Mouse (Mus musculus) testis, adult 2 months (tissue): ENCODE measurements at regions not wholly inside any gene's neighbourhood (a gene's known extent, or its start where the extent isn't known, plus 50 kb on each side); places are given as distances from the start of the nearest gene placed in this dataset.

ENCODE experiments used
- H3K27ac ChIP-seq: fragments of 200-500 bp; 2 replicates; pipeline ENCODE4 v1.5.1; 2012; ENCODE audit warnings: low read depth, low read length; ENCODE audit not compliant: control insufficient read depth, insufficient read depth
- H3K27me3 ChIP-seq: fragments of 200-500 bp; 2 replicates; pipeline ENCODE4 v1.6.1; 2012; ENCODE audit warnings: mild to moderate bottlenecking, low read length, moderate library complexity; ENCODE audit not compliant: control insufficient read depth, insufficient read depth
- H3K36me3 ChIP-seq: fragments of 200-500 bp; 2 replicates; pipeline ENCODE4 v1.6.1; 2012; ENCODE audit warnings: mild to moderate bottlenecking, low read length; ENCODE audit not compliant: control insufficient read depth, insufficient read depth
- H3K4me1 ChIP-seq: fragments of 200-500 bp; 2 replicates; pipeline ENCODE4 v1.6.1; 2012; ENCODE audit warnings: low read length; ENCODE audit not compliant: control insufficient read depth, insufficient read depth
- H3K4me3 ChIP-seq: fragments of 200-500 bp; 2 replicates; pipeline ENCODE4 v1.5.1; 2012; ENCODE audit warnings: low read depth, mild to moderate bottlenecking, low read length, moderate library complexity, mixed read lengths; ENCODE audit not compliant: control insufficient read depth
- CTCF ChIP-seq: fragments of 200-500 bp; IDR thresholded peaks from 2 replicates; pipeline ENCODE4 v1.5.1; 2012; ENCODE audit warnings: low read depth, mild to moderate bottlenecking, inconsistent platforms, low read length, moderate library complexity; ENCODE audit not compliant: control insufficient read depth, insufficient read depth, insufficient replicate concordance
- POLR2A ChIP-seq: fragments of 200-500 bp; IDR thresholded peaks from 2 replicates; pipeline ENCODE4 v1.6.1; 2012; ENCODE audit warnings: low read depth, mild to moderate bottlenecking, inconsistent platforms, low read length, moderate library complexity; ENCODE audit not compliant: control insufficient read depth

DNA sequence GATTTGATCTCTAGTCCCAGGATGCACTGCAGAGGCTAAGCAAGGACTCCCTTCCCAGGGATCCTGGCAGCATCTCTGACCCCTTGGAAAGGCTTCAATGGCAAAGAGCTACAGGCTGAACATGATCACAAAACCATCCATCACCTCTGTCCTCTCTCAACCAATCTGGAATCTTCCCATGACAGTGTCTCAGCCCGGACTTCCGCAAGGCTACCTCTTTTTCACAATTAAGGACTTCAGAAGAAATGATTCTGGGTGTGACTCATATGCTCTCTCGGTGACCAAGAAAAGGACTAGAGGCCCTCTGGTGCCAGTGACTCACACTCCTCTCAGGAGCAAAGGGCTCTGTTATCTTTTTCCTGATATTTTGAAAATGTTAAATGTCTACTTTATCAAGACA lies 173.6 kb upstream of the Irf2bp2 start:
- H3K4me3 ChIP-seq, result no peak overlapping the region

DNA sequence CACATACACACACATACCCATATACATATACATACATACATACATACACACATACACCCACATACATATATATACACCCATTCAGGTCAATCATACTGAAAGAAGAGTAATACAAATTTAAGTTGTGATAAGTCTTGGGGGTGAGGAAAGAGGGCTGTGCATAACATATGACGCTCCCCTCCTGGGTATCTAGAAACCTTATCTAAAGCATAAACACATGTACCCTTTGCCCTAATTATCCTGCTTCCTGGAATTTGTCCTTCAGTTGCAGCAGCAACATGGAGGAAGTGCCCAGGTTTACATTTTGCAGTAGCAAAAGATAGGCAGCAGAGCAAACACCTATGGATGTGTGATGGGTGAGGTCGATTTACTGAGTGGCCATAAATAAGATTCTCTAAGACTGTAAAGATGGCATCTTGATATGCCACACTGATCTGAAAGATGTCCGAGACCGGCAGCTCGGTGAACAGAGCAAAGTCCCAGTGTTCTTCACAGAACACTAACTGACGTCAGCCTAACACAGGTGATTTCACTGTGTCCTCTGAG lies 172.0 kb upstream of the Irf2bp2 start:
- no peaks in the 10 kb centered on the region for H3K36me3 ChIP-seq
- TF ChIP-seq POLR2A (no peak), CTCF (no peak)
- H3K27me3 ChIP-seq, result no peaks in the 10 kb centered on the region
- H3K4me3 ChIP-seq, result no peak overlapping the region
- no peaks in the 10 kb centered on the region for H3K4me1 ChIP-seq
- H3K27ac ChIP-seq, result no peak overlapping the region

More for the DNA sequence above, 173.6 kb upstream of the Irf2bp2 start:
- TF ChIP-seq CTCF (no peak), POLR2A (no peak)
- H3K27ac ChIP-seq, result no peak overlapping the region
- no peaks in the 10 kb centered on the region for H3K27me3 ChIP-seq
- no peaks in the 10 kb centered on the region for H3K36me3 ChIP-seq
- H3K4me1 ChIP-seq, result no peaks in the 10 kb centered on the region

DNA sequence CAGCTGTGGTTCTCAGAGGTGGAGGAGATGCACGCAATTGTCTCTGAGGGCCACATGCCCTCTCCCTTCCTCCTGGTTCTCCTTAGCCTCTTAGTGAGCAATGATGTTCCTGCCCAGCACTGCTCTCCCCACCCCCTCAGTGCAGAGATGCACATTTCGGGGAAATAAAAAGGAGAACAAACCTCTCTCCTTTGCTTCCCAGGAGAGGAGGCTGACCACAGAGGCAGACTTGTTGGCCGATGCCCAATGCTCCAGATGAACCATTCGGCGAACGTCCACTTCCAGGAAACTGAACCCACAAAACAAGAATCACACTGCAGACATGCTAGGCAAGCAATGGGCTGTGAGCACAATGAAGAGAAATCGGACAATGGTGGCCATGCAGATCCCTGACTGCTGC lies 169.8 kb upstream of the Irf2bp2 start:
- TF ChIP-seq POLR2A, result no peak
- no peak for TF ChIP-seq CTCF
- Histone ChIP-seq H3K27me3 (no peaks in the 10 kb centered on the region), H3K27ac (no peak overlapping the region), H3K36me3 (no peaks in the 10 kb centered on the region), H3K4me1 (no peaks in the 10 kb centered on the region), H3K4me3 (no peak overlapping the region)

DNA sequence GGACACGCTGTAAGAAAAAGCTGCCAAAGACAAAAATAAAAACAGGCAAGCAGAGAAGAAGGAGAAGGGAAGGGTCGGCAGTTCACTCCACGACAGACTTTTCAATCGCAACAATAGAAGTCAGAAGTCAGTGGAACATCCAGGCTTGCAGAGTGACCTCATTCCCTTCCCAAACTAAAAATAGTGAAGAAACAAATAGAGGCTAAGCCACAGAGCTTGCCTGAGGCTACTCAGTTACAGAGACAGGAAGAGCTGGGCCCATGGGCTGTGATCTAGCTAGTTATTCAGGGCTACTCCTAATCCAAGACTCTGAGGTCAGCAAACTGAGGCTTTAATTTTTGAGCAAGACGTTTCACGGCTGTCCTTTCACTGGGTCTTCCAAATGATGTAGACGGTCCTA lies 165.9 kb upstream of the Irf2bp2 start:
- H3K36me3 ChIP-seq, result no peaks in the 10 kb centered on the region
- no peak overlapping the region for H3K4me3 ChIP-seq
- no peak overlapping the region for H3K27ac ChIP-seq
- no peak for TF ChIP-seq CTCF
- no peak for TF ChIP-seq POLR2A
- H3K4me1 ChIP-seq, result peaks cover 2% of the 10 kb centered on the region; the same call in 1 of the 2 replicates
- no peaks in the 10 kb centered on the region for H3K27me3 ChIP-seq

DNA sequence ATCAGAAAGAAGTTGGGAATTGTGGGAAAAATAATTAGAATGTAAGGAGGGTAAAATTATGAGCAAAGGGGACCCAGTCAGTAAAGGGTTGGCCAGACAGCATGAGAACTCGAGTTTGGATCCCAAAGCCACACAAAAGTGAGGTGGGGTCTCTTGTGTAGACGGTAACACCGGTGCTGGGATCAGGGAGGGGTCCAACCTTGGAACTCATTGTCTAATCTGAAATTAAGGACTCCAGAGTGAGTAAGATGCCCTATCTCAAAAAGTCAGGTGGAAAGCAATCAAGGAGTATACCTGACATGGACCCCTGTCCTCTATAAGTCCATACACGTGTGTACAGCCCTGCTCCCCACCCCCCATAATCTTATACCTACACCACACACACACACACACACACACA lies 165.2 kb upstream of the Irf2bp2 start:
- TF ChIP-seq CTCF, result no peak
- no peak for TF ChIP-seq POLR2A
- Histone ChIP-seq H3K27me3 (no peaks in the 10 kb centered on the region), H3K27ac (no peak overlapping the region)

DNA sequence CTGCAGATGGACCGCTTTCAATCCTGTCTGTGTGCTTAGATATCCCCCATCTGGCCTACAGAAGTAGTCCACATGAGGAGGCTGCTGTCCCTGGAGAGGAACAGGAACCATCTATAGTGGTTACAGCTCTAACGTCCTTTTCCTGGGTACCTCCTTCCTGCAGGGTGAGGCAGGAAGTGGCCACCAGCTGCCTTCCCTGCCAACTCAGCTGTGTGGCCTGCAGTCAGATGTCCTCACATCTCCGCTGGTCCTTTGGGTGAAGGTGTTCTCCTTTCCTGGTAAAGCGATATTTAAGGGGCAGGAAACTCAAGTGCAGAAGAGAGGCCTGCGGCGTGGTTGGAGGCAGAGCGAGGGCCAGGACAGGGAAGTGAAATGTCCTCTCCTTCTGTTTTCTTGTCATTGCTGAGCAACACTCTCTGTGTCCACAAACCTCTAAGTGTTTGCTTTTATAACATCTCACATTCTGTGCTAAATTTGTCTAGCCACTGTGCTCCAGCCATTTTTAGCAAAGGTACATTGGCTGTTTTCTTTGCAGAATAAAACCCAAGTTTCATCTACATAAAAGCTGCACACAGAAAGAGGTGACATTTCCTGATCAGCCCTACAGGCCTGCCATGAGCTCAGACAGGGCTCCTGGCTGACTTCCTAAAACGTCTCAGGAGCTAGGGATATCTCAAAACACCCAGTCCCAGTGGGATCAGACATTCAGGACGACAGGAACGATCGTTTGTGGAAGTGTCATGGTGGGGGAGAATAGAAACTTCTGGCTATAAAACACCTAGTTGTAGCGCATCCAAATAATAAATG lies 164.4 kb upstream of the Irf2bp2 start:
- no peak for TF ChIP-seq CTCF
- TF ChIP-seq POLR2A, result no peak
- H3K27me3 ChIP-seq, result no peaks in the 10 kb centered on the region
- H3K4me3 ChIP-seq, result no peak overlapping the region
- no peaks in the 10 kb centered on the region for H3K36me3 ChIP-seq
- peak overlapping the region; percentile 38; the same call in 1 of the 2 replicates for H3K27ac ChIP-seq
- H3K4me1 ChIP-seq, result peaks cover 2% of the 10 kb centered on the region; the same call in 1 of the 2 replicates

More for the DNA sequence above, 165.2 kb upstream of the Irf2bp2 start:
- H3K4me3 ChIP-seq, result no peak overlapping the region
- peaks cover 2% of the 10 kb centered on the region; the same call in 1 of the 2 replicates for H3K4me1 ChIP-seq
- no peaks in the 10 kb centered on the region for H3K36me3 ChIP-seq

DNA sequence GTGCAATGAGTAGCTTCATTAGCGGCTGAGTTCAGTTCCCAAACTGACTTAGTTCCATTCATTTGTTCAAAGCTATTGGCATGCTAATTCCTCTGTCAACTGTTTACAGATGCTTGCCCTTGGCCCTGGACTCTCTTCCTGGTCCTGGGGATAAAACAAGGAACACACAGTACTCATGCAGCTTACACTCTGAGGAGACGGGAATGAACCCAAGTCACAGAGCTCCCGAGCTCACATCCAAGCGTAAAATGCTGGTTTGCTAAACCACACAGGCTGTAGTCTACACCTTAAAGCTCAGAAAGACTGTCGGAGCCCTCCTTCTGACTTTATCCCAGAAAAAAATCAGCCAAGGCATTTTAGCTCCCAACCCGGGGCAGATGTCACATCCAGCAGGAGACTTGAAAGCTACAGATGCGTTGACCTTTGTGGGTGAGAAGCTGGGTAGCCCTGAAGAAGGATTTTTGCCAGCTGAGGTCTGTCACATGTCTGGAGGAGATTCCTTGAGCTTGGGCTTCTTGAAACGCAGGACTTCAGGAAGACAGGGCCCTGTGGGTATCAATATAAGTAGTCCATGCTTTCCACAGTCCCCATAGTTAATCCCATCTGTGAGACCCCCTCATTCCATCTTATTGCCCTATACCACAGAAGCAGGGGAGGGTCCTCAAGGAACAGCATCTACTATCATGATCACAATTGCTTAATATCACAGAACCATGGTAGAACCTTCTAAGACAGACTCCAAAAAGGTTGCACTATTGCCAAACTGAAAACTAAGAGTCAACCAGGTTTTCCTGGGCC lies 162.7 kb upstream of the Irf2bp2 start:
- peaks cover 2% of the 10 kb centered on the region; the same call in 1 of the 2 replicates for H3K4me1 ChIP-seq
- TF ChIP-seq CTCF (no peak), POLR2A (no peak)
- H3K4me3 ChIP-seq, result no peak overlapping the region
- no peaks in the 10 kb centered on the region for H3K36me3 ChIP-seq
- H3K27me3 ChIP-seq, result no peaks in the 10 kb centered on the region
- H3K27ac ChIP-seq, result peak overlapping the region; percentile 63
